Comparison of ENCODE assay signal across 14 mouse cellular contexts in the genomic region with DNA sequence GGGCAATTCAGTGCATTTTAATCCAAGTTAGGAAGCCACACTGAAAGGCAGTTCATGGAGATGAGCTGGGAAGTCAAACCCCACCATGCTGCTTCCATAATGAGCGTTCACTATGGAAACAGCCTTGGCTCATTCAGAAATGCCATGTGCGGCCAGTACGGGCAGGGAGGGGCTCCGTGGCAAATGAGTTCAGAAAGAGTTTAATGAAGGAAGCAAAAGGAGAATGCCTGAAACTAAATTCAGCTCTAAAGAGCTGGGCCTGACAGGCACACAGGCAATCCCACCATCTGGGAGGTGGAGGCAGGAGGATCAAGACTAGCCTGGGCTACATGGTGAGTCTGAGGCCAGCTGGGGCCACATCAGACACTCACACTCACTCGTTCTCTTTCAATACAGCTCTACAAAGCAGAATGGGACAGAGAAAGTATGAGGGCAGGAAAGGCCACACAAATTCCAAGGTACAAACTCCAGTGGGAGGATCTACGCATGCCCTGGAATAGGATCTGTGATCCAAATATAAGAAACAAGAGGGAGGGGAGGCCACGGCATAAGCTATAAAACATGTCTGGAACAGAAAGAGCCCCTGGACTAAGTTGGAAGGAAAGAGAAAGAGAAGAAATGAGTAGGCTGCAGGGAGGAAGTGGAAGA. TPM values are rescaled to one million over a fixed set of nuclear protein-coding genes. Genes with fewer than 3 reads are reported as not detected.
DNase-seq lines count a peak whose midpoint lies in the region; ATAC-seq lines count a peak whose summit lies in the region.
"Had no signal": no experiment of that assay in that cellular context is flagged by ENCODE, and none has a peak within 500 bp of the region (broad histone marks: within the 10 kb centered on the region; RNA-seq: fewer than 3 reads in every experiment).

No protein-coding gene starts in this region.

- H3K36me3 ChIP-seq in kidney, embryonic 15.5 days = 0 out of 2 replicates have a peak, but pooled peaks cover 3% of the 10 kb centered on the region
- 0 out of 2 replicates have a peak, but pooled peaks cover 4% of the 10 kb centered on the region for H3K36me3 ChIP-seq in midbrain, embryonic 16.5 days (ENCODE audit: control insufficient read depth, insufficient read depth, low read length)
- H3K36me3 ChIP-seq: heart, embryonic 15.5 days; limb, embryonic 13.5 days; stomach, embryonic 15.5 days had no signal

- no peaks in the 10 kb centered on the region for H3K4me1 ChIP-seq in kidney, embryonic 15.5 days
- peaks cover 5% of the 10 kb centered on the region; the same call in 1 of the 2 replicates for H3K4me1 ChIP-seq in midbrain, embryonic 16.5 days (ENCODE audit: control insufficient read depth, insufficient read depth, low read length)
- H3K4me1 ChIP-seq: heart, embryonic 15.5 days; limb, embryonic 13.5 days; stomach, embryonic 15.5 days had no signal

- H3K27ac ChIP-seq in kidney, embryonic 15.5 days = no peak overlapping the region
- H3K27ac ChIP-seq in midbrain, embryonic 16.5 days (ENCODE audit: low read length) = no peak overlapping the region
- H3K27ac ChIP-seq: heart, embryonic 15.5 days; limb, embryonic 13.5 days; stomach, embryonic 15.5 days had no signal

- H3K4me2 ChIP-seq in kidney, embryonic 15.5 days = no peak overlapping the region
- H3K4me2 ChIP-seq in midbrain, embryonic 16.5 days (ENCODE audit: low read length) = no peak overlapping the region
- H3K4me2 ChIP-seq: heart, embryonic 15.5 days; limb, embryonic 13.5 days; stomach, embryonic 15.5 days had no signal

- H3K4me3 ChIP-seq in kidney, embryonic 15.5 days (replicated peaks) = no peak overlapping the region
- H3K4me3 ChIP-seq in midbrain, embryonic 16.5 days (ENCODE audit: low read depth, low read length) = no peak overlapping the region
- H3K4me3 ChIP-seq: heart, embryonic 15.5 days; limb, embryonic 13.5 days; myocyte; stomach, embryonic 15.5 days had no signal

- H3K9ac ChIP-seq in kidney, embryonic 15.5 days = no peak overlapping the region
- H3K9ac ChIP-seq in midbrain, embryonic 16.5 days (ENCODE audit: low read depth, low read length) = no peak overlapping the region
- H3K9ac ChIP-seq: heart, embryonic 15.5 days; limb, embryonic 13.5 days; stomach, embryonic 15.5 days had no signal

- WGBS in kidney, embryonic 15.5 days = 87% methylated on average over 7 of the region's 7 CpGs
- 27% methylated on average over 7 of the region's 7 CpGs for WGBS in midbrain, embryonic 16.5 days

- H3K9me3 ChIP-seq in kidney, embryonic 15.5 days (replicated peaks) = no peaks in the 10 kb centered on the region
- no peaks in the 10 kb centered on the region for H3K9me3 ChIP-seq in midbrain, embryonic 16.5 days (replicated peaks; ENCODE audit: control insufficient read depth, low read length, poor library complexity, severe bottlenecking)
- H3K9me3 ChIP-seq: heart, embryonic 15.5 days; limb, embryonic 13.5 days; stomach, embryonic 15.5 days had no signal

- no peaks in the 10 kb centered on the region for H3K27me3 ChIP-seq in kidney, embryonic 15.5 days
- no peaks in the 10 kb centered on the region for H3K27me3 ChIP-seq in midbrain, embryonic 16.5 days (ENCODE audit: control insufficient read depth, insufficient read depth, low read depth, low read length)
- H3K27me3 ChIP-seq: CH12.LX; heart, embryonic 15.5 days; limb, embryonic 13.5 days; stomach, embryonic 15.5 days had no signal

- no peak for ATAC-seq in kidney, embryonic 15.5 days (replicated peaks; ENCODE audit: low FRiP score)
- peak; percentile 88 for ATAC-seq in midbrain, embryonic 16.5 days

- DNase-seq in kidney, adult 18-20 months = peak; percentile 54
- peak; percentile 17 for DNase-seq in embryo, embryonic 11.5 days (ENCODE audit: low read depth, low spot score)
- peak; percentile 46 to 55 for DNase-seq in kidney, postnatal 25 days
- no peak for DNase-seq in spleen, postnatal 14 days (ENCODE audit: low spot score in 2 of 2)
- DNase-seq in c-Kit-positive CD71-positive TER-119-positive erythroid progenitor cells, embryonic 14.5 days (ENCODE audit: low spot score) = no peak
- no peak for DNase-seq in thymus, adult 18-20 months
- DNase-seq: adrenal gland, adult 8-10 months had no signal

RNA-seq across cellular contexts. Expression of a gene that starts 39.3 kb away (rescaled TPM):
- 25.3 and 26.0 TPM in 2 replicates for polyA plus RNA-seq in kidney, embryonic 15.5 days (2015; fragmentation: Nextera tagmentation; extraction: Ambion mirVana)
- 10.7 and 11.2 TPM in 2 replicates for polyA plus RNA-seq in midbrain, embryonic 16.5 days (2015; fragmentation: Nextera tagmentation; extraction: Ambion mirVana)

Comparison
In these comparisons a context has a peak if more than half of its experiments do, and no peak if none do; other contexts are left out.
1. DNase-seq: peak in kidney, adult 18-20 months (single experiment), embryo, embryonic 11.5 days (single experiment) and kidney, postnatal 25 days (2 of 2); none in spleen, postnatal 14 days (0 of 2), c-Kit-positive CD71-positive TER-119-positive erythroid progenitor cells, embryonic 14.5 days (single experiment) and thymus, adult 18-20 months (0 of 2).